ENCODE assay signal across 28 mouse cellular contexts in genomic region chr16:86210547-86210946, GRCm38 (mm10).
"Had no signal": no experiment of that assay in that cellular context is flagged by ENCODE, and none has a peak within 500 bp of the region (broad histone marks: within the 10 kb centered on the region; RNA-seq: fewer than 3 reads in every experiment).

No protein-coding gene starts in this region.

- H3K4me1 ChIP-seq: heart, embryonic 12.5 days; hindbrain, embryonic 10.5 days; hindbrain, embryonic 12.5 days; intestine, embryonic 15.5 days; limb, embryonic 10.5 days; limb, embryonic 12.5 days; liver, embryonic 13.5 days; liver, embryonic 15.5 days had no signal

- H3K27ac ChIP-seq: heart, adult 2 months; hindbrain, embryonic 10.5 days; hindbrain, embryonic 12.5 days; hindbrain, embryonic 14.5 days; intestine, embryonic 15.5 days; layer of hippocampus, adult 2 months; left cerebral cortex, adult 2 months; limb, embryonic 10.5 days; limb, embryonic 12.5 days; liver, embryonic 13.5 days; liver, embryonic 15.5 days had no signal

- H3K4me2 ChIP-seq: heart, embryonic 12.5 days; hindbrain, embryonic 12.5 days; hindbrain, embryonic 14.5 days; intestine, embryonic 15.5 days; limb, embryonic 12.5 days; liver, embryonic 11.5 days; liver, embryonic 13.5 days; liver, embryonic 15.5 days had no signal

- ATAC-seq: hindbrain, embryonic 16.5 days; inflammation-experienced regulatory T-cells, adult 6 months; intestine, embryonic 15.5 days; intestine, postnatal 0 days; liver, postnatal 0 days had no signal

- H3K9ac ChIP-seq: heart, embryonic 12.5 days; hindbrain, embryonic 12.5 days; hindbrain, embryonic 14.5 days; intestine, embryonic 15.5 days; limb, embryonic 12.5 days; liver, embryonic 13.5 days; liver, embryonic 15.5 days; liver, postnatal 0 days had no signal

- H3K36me3 ChIP-seq: heart, embryonic 12.5 days; hindbrain, embryonic 10.5 days; hindbrain, embryonic 12.5 days; intestine, embryonic 15.5 days; limb, embryonic 10.5 days; limb, embryonic 12.5 days; liver, embryonic 13.5 days; liver, embryonic 15.5 days had no signal

- DNase-seq: gastrocnemius, postnatal 14 days; gastrocnemius, postnatal 36 days; heart, adult 11 months; heart, adult 2 months; heart, postnatal 10 days; heart, postnatal 4 days; kidney, adult 18-20 months; kidney, adult 8-10 months; kidney, postnatal 10 days; kidney, postnatal 25 days; kidney, postnatal 4 days; liver; liver, embryonic 13.5 days; liver, postnatal 0 days had no signal

- H3K27me3 ChIP-seq: heart, embryonic 12.5 days; hindbrain, embryonic 12.5 days; intestine, embryonic 15.5 days; limb, embryonic 12.5 days; liver, embryonic 13.5 days; liver, embryonic 15.5 days had no signal

- H3K9me3 ChIP-seq: heart, embryonic 12.5 days; hindbrain, embryonic 10.5 days; hindbrain, embryonic 12.5 days; intestine, embryonic 15.5 days; limb, embryonic 10.5 days; limb, embryonic 12.5 days; liver, embryonic 13.5 days; liver, embryonic 15.5 days had no signal

- H3K4me3 ChIP-seq: heart, adult 2 months; heart, embryonic 12.5 days; hindbrain, embryonic 10.5 days; hindbrain, embryonic 12.5 days; intestine, embryonic 15.5 days; layer of hippocampus, adult 2 months; left cerebral cortex, adult 2 months; limb, embryonic 10.5 days; limb, embryonic 12.5 days; liver, embryonic 13.5 days; liver, embryonic 15.5 days had no signal
